Mouse (Mus musculus): ENCODE data around the gene Dhh.

DNA sequence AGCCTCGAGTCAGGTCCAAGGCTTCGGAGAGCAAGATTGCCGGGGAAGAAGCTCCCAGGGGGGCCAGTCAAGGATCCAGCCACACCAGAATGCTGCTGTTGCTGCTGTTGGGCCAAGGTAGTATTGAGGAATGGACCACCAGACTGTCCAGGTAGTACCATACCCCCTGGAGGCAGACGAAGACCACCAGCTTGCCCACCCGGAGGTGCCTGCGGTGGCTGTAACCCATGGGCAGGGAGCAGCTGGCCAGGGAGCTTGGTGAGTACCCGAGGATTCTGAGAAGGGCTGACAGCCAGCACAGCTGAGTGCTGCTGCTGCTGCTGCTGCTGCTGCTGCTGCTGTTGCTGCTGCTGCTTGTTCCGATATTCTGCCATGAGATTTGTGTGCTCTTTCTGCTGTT lies 52.2 kb downstream of the Dhh start:
- TF ChIP-seq CTCF (IDR thresholded peaks at IDR 0.05; ENCODE audit: low read depth, low read length) (no peak), GATA2 (IDR thresholded peaks at IDR 0.05; ENCODE audit: borderline replicate concordance, low read depth, low read length) (no peak), GATA1 (IDR thresholded peaks at IDR 0.05; ENCODE audit: borderline replicate concordance, low read length) (no peak)

Data from G1E (cell line).